Mouse (Mus musculus) hindbrain, embryonic 13.5 days (tissue): Measurements from ENCODE around the gene Gsto1. TPM values are rescaled to one million over a fixed set of nuclear protein-coding genes. Genes with fewer than 3 reads are reported as not detected.

Source experiments
- polyA plus RNA-seq: library from polyadenylated mRNA; unstranded; fragments of >200 nt; fragmentation: Nextera tagmentation; extraction: Ambion mirVana; gene quantifications from 2 replicates; pipeline ENCODE4 v1.2.1, GENCODE M21; 2015

The Gsto1 gene
- polyA plus RNA-seq, 1 experiment from 2014 or later, result 117 TPM

Other genes starting within 250 kb of the Gsto1 start
- gene Col17a1, start 162.9 kb upstream of the Gsto1 start, polyA plus RNA-seq, result 0.18 and 0.31 TPM in 2 replicates
- 178 and 182 TPM in 2 replicates for gene Sfr1, start 123.3 kb upstream of the Gsto1 start, polyA plus RNA-seq
- gene Gsto2, start 10.6 kb downstream of the Gsto1 start, polyA plus RNA-seq, result 1.1 and 1.8 TPM in 2 replicates
- 1.6 and 2.2 TPM in 2 replicates for gene Cfap43, start 64.3 kb downstream of the Gsto1 start, polyA plus RNA-seq
- gene Itprip, start 64.3 kb downstream of the Gsto1 start, polyA plus RNA-seq, result 6.9 and 7.8 TPM in 2 replicates
- gene Cfap58, start 82.7 kb downstream of the Gsto1 start, polyA plus RNA-seq, result 0.78 and 1.3 TPM in 2 replicates